Mouse (Mus musculus): ENCODE data around the gene Myo16. TPM values are rescaled to one million over a fixed set of nuclear protein-coding genes. Genes with fewer than 3 reads are reported as not detected.

Gene Myo16
- total RNA-seq, 2 experiments from 2014 or later = 22.1 to 23.7 TPM

DNA sequence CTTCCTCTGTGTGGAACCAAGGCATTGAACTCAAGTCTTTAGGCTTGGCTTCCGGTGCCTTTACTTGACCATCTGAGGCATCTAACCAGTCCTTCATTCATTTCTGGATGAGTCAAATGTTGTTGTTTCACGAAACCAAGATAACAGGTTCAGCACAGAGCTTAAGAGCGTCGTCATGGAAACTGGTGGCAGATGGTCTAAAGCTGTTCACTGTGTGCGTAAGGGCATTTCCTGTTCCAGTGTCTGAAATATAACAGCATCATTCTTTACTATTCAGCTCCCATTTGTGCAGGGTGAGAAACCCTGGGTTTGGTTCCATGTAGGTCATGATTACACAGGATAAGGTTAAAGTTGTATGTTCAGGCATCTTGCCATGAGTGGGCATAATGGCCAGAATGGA lies 372.9 kb downstream of the Myo16 start:
- no peak for TF ChIP-seq CTCF (conservative IDR thresholded peaks at IDR 0.05)
- Histone ChIP-seq H3K27ac (peak overlapping the region; percentile 89), H3K4me3 (no peak overlapping the region)
- peak in 1 of 2 experiments; percentile 67 for DNase-seq (ENCODE audit: low spot score in 2 of 2)

DNA sequence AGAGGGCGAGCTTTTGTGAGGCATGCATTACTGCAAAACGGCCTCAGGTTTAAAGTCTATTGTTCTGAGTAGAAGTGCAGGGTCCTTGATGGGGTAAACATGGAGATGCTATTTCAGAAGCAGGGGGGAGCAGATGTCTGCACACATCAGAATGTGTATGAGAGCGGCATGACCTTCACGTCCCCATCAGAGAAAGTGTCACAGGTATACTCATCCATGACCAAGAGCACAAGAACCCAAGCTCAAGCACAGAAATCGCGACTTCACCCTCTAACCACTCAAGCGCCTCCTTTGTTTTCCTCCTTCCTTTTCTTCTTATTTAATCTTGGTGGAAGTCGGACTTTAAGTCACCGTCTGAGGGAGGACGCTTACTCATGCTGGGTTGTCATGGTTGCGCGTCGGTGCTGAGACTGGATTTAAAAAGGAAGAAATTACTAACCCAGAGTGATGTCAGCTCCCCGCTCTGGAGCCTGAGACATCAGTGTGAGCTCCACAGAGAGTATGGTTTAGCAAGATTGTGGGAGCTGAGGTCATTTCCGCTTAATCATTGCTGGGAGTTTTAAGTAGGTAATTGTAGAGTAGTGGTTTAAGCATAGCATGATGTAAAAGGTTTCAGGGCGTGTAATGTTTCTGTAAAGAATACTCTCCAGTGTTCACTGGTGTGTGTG lies 381.0 kb downstream of the Myo16 start:
- Histone ChIP-seq H3K4me3 (no peak overlapping the region), H3K27ac (peak overlapping the region; percentile 39)
- peak in 1 of 2 experiments; percentile 71 for DNase-seq (ENCODE audit: low spot score in 2 of 2)
- no peak for TF ChIP-seq CTCF (conservative IDR thresholded peaks at IDR 0.05)

DNA sequence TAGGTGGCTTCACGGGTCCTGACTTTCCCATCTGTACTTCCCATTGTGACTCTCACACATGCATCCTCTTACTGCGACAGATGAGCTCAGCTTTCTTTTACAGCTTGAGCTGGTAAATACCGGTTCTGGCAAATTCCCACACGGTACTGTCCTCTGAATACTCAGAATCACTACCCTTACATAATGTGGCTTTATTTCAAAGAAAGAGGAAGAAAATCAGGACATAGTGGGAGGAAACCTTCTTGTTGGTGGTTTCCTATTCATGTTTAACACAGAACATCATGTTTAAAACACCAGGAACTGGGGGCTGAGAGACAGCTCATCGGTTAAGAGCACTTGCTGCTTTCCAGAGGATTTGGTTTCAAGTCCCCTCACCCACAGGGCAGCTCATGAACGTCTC lies 384.6 kb downstream of the Myo16 start:
- H3K27ac ChIP-seq = peak overlapping the region; percentile 69
- no peak overlapping the region for H3K4me3 ChIP-seq
- TF ChIP-seq CTCF (conservative IDR thresholded peaks at IDR 0.05) = no peak
- peak in 1 of 2 experiments; percentile 46 for DNase-seq (ENCODE audit: low spot score in 2 of 2)

DNA sequence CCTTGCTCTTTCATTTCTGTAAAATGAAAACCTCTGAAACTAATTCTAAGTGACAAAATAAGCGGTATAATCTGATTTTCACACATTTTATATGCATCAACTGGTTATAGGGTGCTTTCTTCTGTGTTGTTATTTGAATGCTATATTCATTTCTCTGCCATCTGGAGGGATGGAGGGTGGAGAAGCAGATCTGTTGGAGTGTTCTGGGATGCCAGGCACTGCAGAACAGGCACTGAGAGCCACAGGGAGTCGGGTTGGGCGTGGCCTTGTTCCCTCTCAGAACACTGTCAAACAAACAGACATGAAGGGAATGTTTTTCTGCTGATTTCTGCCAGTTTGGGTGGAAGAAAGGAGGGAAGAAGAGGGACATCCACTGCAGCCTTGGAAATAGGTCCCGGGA lies 386.0 kb downstream of the Myo16 start:
- no peak for TF ChIP-seq CTCF (conservative IDR thresholded peaks at IDR 0.05)
- Histone ChIP-seq H3K27ac (no peak overlapping the region), H3K4me3 (no peak overlapping the region)
- DNase-seq (ENCODE audit: low spot score in 2 of 2) = no peak

DNA sequence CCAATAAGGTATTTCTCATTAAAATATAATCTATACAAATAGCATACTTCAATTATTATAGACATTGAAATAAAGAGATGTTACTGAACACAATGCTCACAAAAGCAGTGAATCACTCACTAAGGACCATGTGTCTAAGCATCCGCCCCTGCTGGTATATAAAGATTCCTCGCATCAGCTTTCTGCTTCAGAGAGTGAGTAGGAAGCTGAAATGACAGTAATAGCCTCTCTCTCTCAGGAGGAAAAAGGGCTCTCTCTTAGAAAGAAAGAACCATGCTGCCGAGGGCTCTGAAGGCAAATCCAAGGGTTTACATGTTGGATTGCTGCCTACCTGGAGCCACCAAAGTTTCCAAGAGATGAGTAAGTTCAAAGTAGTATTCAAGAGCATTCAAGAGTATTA lies 392.2 kb downstream of the Myo16 start:
- Histone ChIP-seq H3K4me3 (no peak overlapping the region), H3K27ac (peak overlapping the region; percentile 58; the same call in 1 of the 2 replicates)
- peak; percentile 29; the same call in 1 of the 2 replicates for TF ChIP-seq CTCF (conservative IDR thresholded peaks at IDR 0.05)
- no peak for DNase-seq (ENCODE audit: low spot score in 2 of 2)

DNA sequence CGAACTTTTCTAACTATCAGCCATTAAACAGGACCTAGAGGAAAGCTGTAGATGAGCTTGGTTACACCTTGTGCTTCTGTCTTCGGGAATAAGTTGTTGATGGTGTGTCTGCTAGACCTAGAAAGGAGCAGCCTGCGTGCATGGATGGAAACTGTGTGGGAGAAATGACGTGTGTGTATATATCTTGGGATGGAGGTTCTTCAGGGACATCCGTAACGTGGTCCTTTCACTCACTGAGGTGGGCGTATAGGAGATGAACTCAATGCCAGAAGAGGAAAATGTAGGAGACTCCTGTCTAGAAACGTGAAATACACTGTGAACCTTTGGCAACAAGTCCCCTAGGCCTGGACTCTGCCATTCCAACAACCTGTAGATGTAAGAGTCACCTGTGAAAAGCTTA lies 392.8 kb downstream of the Myo16 start:
- H3K4me3 ChIP-seq = no peak overlapping the region
- no peak overlapping the region; the same call in 1 of the 2 replicates for H3K27ac ChIP-seq
- TF ChIP-seq CTCF (conservative IDR thresholded peaks at IDR 0.05) = no peak
- DNase-seq (ENCODE audit: low spot score in 2 of 2) = no peak

DNA sequence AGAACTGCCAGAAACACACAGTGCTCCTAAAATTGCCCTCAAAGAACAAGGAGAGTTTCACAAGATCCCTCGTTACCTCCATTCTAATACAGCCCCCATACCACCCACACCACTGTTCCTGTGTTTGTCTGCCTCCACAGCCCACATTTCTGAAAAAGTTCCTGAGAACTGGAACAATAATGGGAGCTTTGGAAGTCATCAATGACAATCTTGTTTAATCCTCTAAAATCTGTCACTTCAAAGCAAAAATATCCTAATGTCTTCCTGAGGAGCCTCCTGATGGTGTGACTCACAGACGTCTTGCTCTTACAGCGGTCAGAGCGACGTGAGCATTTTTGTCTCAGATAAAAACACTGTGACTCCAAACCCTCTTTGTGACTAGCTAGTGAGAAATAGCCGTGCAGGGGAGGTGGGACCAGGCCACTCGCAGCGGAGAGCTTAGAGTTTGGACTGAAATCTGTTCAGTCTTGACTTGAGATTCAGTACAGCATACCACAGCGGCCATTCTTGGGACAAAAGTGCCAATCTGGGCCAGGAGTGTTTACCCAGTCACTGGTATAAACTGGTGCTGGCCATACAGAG lies 394.4 kb downstream of the Myo16 start:
- Histone ChIP-seq H3K4me3 (no peak overlapping the region), H3K27ac (peak overlapping the region; percentile 66)
- no peak for DNase-seq (ENCODE audit: low spot score in 2 of 2)
- no peak for TF ChIP-seq CTCF (conservative IDR thresholded peaks at IDR 0.05)

DNA sequence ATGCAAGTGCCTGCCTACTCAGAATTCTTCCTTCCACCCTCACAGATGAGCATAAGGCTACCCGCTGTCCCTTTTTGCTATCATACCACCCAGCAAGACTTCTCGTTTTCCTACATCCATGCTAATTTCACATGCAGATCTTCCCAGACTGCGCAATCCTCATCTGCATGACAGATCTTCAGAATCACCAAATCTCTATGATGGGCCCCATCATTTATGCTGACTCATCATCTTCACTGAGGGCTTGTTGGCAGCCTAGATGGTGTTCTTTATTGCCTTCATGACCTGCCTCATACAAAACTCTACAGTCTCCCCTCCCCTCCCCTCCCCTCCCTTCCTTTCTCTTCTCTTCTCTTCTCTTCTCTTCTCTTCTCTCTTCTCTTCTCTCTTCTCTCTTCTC lies 395.7 kb downstream of the Myo16 start:
- DNase-seq (ENCODE audit: low spot score in 2 of 2) = no peak
- H3K27ac ChIP-seq = no peak overlapping the region
- H3K4me3 ChIP-seq = no peak overlapping the region
- no peak for TF ChIP-seq CTCF (conservative IDR thresholded peaks at IDR 0.05)

DNA sequence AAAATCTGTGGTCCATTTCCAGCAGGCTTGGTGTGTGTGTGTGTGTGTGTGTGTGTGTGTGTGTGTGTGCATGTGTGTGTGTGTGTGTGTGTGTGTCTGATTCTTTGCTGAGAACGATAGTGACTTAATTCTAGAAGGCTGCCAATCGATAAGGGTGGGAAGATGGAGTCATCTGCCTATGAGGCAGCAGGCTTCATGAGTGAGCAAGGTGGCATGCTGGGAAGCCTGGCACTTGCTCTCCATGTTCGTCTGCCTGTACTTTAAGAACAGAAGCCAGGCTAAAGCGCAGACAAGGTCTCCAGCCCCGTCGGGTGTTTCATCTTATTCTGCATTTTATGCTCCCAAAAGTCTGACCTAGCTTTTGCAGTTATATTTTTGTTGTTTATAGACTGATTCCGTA lies 404.2 kb downstream of the Myo16 start:
- Histone ChIP-seq H3K27ac (no peak overlapping the region), H3K4me3 (no peak overlapping the region)
- no peak for DNase-seq (ENCODE audit: low spot score in 2 of 2)
- TF ChIP-seq CTCF (conservative IDR thresholded peaks at IDR 0.05) = no peak

DNA sequence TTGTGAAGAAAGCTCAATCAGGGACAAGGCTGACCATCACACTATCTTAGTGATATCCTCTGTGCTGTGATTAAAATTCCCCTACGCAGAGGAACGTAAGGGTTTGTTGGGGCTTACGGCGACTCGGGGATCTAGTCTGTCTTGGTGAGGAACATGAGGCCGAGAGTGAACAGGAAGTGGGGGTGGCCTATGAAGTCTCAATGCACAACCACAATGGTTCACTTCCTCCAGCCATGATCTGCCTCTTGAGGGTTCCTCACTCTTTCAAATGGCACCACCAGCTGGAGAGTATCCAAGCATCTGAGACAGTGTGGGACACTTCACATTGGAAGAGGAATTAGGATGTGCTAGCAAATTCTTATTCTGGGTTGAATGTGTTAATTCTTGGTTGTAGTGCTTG lies 405.8 kb downstream of the Myo16 start:
- no peak for TF ChIP-seq CTCF (conservative IDR thresholded peaks at IDR 0.05)
- H3K27ac ChIP-seq = no peak overlapping the region
- DNase-seq (ENCODE audit: low spot score in 2 of 2) = no peak
- H3K4me3 ChIP-seq = no peak overlapping the region

DNA sequence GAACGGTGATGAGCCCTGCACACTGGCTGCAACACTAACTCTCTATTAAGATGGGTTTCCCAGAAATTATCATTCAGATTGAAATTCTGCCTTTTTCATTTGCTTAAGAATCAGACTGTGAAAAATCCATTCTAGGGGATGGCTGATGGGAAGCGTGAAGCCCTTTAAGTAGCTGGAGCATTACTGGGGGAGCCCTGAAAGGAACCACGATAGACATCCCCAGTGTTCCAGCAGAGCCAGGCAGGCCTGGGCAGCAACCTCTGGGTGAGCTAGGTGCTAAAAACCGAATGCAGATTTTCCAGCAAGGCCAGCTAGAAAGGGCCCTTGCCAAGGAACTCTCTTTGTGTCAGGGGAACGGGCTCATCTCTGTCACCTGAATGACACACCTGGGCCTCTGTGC lies 407.9 kb downstream of the Myo16 start:
- Histone ChIP-seq H3K27ac (no peak overlapping the region), H3K4me3 (no peak overlapping the region)
- TF ChIP-seq CTCF (conservative IDR thresholded peaks at IDR 0.05) = no peak
- no peak for DNase-seq (ENCODE audit: low spot score in 2 of 2)

DNA sequence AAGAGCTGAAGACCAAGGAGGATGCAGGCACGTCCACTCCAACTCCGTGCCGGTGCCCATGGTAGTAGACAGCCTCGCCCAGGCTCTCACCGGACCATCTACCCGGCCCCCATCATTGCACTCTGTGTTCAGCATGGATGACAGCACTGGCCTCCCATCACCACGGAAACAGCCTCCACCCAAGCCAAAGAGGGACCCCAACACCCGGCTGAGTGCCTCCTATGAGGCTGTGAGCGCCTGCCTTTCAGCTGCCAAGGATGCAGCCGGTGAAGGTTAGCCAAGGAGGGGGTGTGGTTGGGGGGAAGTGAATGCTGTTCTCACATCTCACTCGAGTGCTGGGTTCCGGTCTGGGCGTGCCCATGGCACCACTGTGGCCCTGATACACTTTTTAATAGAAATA lies 408.3 kb downstream of the Myo16 start:
- H3K4me3 ChIP-seq = no peak overlapping the region
- no peak for TF ChIP-seq CTCF (conservative IDR thresholded peaks at IDR 0.05)
- DNase-seq (ENCODE audit: low spot score in 2 of 2) = no peak
- no peak overlapping the region for H3K27ac ChIP-seq

DNA sequence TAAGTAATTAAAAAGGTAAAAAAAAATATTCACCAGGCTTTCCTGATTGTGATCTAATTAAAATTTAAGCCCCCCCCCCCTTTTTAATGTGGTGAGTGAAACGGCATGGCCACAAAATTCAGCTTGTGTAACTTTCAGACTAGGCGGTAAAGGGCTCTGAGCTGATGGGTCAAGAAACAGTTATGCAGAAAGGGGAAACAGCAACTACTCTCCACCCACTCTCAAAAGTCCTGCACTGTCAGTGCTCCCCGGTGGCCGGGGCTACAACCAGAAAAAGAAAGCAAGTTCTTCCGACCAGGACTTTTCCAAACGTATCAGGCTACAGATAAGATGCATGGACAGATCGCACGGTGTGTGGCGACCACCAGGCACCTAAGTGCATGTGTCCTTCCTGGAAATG lies 408.9 kb downstream of the Myo16 start:
- TF ChIP-seq CTCF (conservative IDR thresholded peaks at IDR 0.05) = no peak
- no peak overlapping the region for H3K4me3 ChIP-seq
- DNase-seq (ENCODE audit: low spot score in 2 of 2) = no peak
- no peak overlapping the region for H3K27ac ChIP-seq

Measured in layer of hippocampus, adult 2 months (tissue).